Mouse (Mus musculus): ENCODE results near the gene Inpp4a. TPM values are rescaled to one million over a fixed set of nuclear protein-coding genes. Genes with fewer than 3 reads are reported as not detected.

Inpp4a gene
- polyA plus RNA-seq, 1 experiment from 2014 or later: 17.8 TPM

GRCm38 (mm10) chr1:37401687-37402086 lies 102.0 kb downstream of the Inpp4a start:
- 64% methylated on average over 4 of the region's 4 CpGs for WGBS
- no peaks in the 10 kb centered on the region; the same call in 1 of the 2 replicates for H3K36me3 ChIP-seq (ENCODE audit: control insufficient read depth, insufficient read depth, low read length)
- 0 out of 2 replicates have a peak, but pooled peaks have one; percentile 22 for ATAC-seq (ENCODE audit: low FRiP score, low TSS enrichment)

GRCm38 (mm10) chr1:37405137-37405536 lies 105.5 kb downstream of the Inpp4a start:
- H3K9me3 ChIP-seq (ENCODE audit: control insufficient read depth, low read length): no peaks in the 10 kb centered on the region
- no peak overlapping the region for H3K27ac ChIP-seq (ENCODE audit: low read depth, low read length)
- no peaks in the 10 kb centered on the region; the same call in 1 of the 2 replicates for H3K36me3 ChIP-seq (ENCODE audit: control insufficient read depth, insufficient read depth, low read length)
- WGBS: 92% methylated on average over 2 of the region's 2 CpGs
- H3K4me3 ChIP-seq (ENCODE audit: low read length): no peak overlapping the region
- no peak overlapping the region for H3K4me2 ChIP-seq (replicated peaks; ENCODE audit: low read depth, low read length)
- no peaks in the 10 kb centered on the region for H3K4me1 ChIP-seq (ENCODE audit: control insufficient read depth, insufficient read depth, low read length)
- ATAC-seq (ENCODE audit: low FRiP score, low TSS enrichment): no peak
- no peak overlapping the region for H3K9ac ChIP-seq (ENCODE audit: low read depth, low read length)
- H3K27me3 ChIP-seq (ENCODE audit: control insufficient read depth, insufficient read depth, low read length): no peaks in the 10 kb centered on the region

More at GRCm38 (mm10) chr1:37401687-37402086, 102.0 kb downstream of the Inpp4a start:
- Histone ChIP-seq H3K9me3 (ENCODE audit: control insufficient read depth, low read length) (no peaks in the 10 kb centered on the region), H3K27ac (ENCODE audit: low read depth, low read length) (no peak overlapping the region), H3K4me1 (ENCODE audit: control insufficient read depth, insufficient read depth, low read length) (peaks cover 8% of the 10 kb centered on the region; the same call in 1 of the 2 replicates), H3K4me2 (replicated peaks; ENCODE audit: low read depth, low read length) (no peak overlapping the region), H3K9ac (ENCODE audit: low read depth, low read length) (no peak overlapping the region), H3K4me3 (ENCODE audit: low read length) (no peak overlapping the region), H3K27me3 (ENCODE audit: control insufficient read depth, insufficient read depth, low read length) (no peaks in the 10 kb centered on the region)

- 94% methylated on average over 8 of the region's 8 CpGs for WGBS
- no peaks in the 10 kb centered on the region for H3K9me3 ChIP-seq (ENCODE audit: control insufficient read depth, low read length)
- no peak overlapping the region for H3K4me3 ChIP-seq (ENCODE audit: low read length)
- H3K27ac ChIP-seq (ENCODE audit: low read depth, low read length): no peak overlapping the region
- H3K36me3 ChIP-seq (ENCODE audit: control insufficient read depth, insufficient read depth, low read length): no peaks in the 10 kb centered on the region; the same call in 1 of the 2 replicates
- H3K4me1 ChIP-seq (ENCODE audit: control insufficient read depth, insufficient read depth, low read length): no peaks in the 10 kb centered on the region
- H3K4me2 ChIP-seq (replicated peaks; ENCODE audit: low read depth, low read length): no peak overlapping the region
- H3K9ac ChIP-seq (ENCODE audit: low read depth, low read length): no peak overlapping the region
- ATAC-seq (ENCODE audit: low FRiP score, low TSS enrichment): no peak
- no peaks in the 10 kb centered on the region for H3K27me3 ChIP-seq (ENCODE audit: control insufficient read depth, insufficient read depth, low read length)
Observed at GRCm38 (mm10) chr1:37407228-37407627, 107.6 kb downstream of the Inpp4a start.

DNA sequence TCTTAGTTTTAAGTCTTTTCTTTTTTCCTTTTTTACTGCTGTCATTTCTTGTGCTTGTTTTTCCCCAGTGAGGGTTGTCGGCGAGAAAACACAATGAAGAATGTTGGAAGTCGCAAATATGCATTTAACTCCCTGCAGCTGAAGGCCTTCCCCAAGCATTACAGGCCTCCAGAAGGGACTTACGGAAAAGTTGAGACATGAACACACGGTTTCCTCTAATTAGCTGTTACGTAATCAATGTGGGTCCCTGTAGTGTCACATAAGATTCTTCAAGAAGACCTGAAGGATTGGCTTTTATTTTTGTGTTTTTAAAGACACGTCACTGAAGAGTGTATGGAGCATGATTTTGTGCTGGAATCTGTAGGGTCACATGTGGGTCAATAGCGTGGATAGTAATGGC lies 108.4 kb downstream of the Inpp4a start:
- Histone ChIP-seq H3K9me3 (ENCODE audit: control insufficient read depth, low read length) (no peaks in the 10 kb centered on the region), H3K27me3 (ENCODE audit: control insufficient read depth, insufficient read depth, low read length) (no peaks in the 10 kb centered on the region)
- no peak for ATAC-seq (ENCODE audit: low FRiP score, low TSS enrichment)

GRCm38 (mm10) chr1:37408678-37409077 lies 109.0 kb downstream of the Inpp4a start:
- no peaks in the 10 kb centered on the region for H3K27me3 ChIP-seq (ENCODE audit: control insufficient read depth, insufficient read depth, low read length)
- ATAC-seq (ENCODE audit: low FRiP score, low TSS enrichment): no peak
- no peaks in the 10 kb centered on the region for H3K36me3 ChIP-seq (ENCODE audit: control insufficient read depth, insufficient read depth, low read length)
- WGBS: 84% methylated on average over 3 of the region's 3 CpGs
- H3K27ac ChIP-seq (ENCODE audit: low read depth, low read length): no peak overlapping the region
- no peaks in the 10 kb centered on the region for H3K9me3 ChIP-seq (ENCODE audit: control insufficient read depth, low read length)
- H3K4me3 ChIP-seq (ENCODE audit: low read length): no peak overlapping the region
- no peak overlapping the region for H3K9ac ChIP-seq (ENCODE audit: low read depth, low read length)
- H3K4me1 ChIP-seq (ENCODE audit: control insufficient read depth, insufficient read depth, low read length): no peaks in the 10 kb centered on the region
- H3K4me2 ChIP-seq (replicated peaks; ENCODE audit: low read depth, low read length): no peak overlapping the region

More for the DNA sequence above, 108.4 kb downstream of the Inpp4a start:
- Histone ChIP-seq H3K4me1 (ENCODE audit: control insufficient read depth, insufficient read depth, low read length) (no peaks in the 10 kb centered on the region), H3K4me3 (ENCODE audit: low read length) (no peak overlapping the region), H3K9ac (ENCODE audit: low read depth, low read length) (no peak overlapping the region), H3K36me3 (ENCODE audit: control insufficient read depth, insufficient read depth, low read length) (no peaks in the 10 kb centered on the region), H3K27ac (ENCODE audit: low read depth, low read length) (no peak overlapping the region), H3K4me2 (replicated peaks; ENCODE audit: low read depth, low read length) (no peak overlapping the region)
- 79% methylated on average over 8 of the region's 8 CpGs for WGBS

DNA sequence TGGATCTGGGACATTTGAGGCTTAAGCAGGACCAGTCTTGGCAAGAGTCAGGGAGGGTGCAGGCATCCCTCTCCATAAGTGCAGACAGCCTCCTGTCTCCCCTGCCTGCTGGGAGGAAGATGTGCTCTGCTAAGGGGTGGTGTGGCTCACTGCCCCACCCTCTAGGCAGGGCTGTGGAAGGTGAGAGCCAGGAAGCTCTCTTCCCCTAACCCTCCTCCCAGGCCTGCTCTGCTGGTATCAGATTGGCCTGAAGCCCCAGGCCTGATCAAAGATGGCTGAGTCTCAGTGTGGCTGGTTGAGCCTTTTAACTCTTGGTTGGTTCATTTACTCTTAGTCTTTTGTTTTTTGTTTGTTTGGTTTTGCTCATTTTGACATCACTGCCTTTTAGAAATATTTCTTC lies 110.0 kb downstream of the Inpp4a start:
- no peaks in the 10 kb centered on the region for H3K27me3 ChIP-seq (ENCODE audit: control insufficient read depth, insufficient read depth, low read length)
- no peak for ATAC-seq (ENCODE audit: low FRiP score, low TSS enrichment)
- no peak overlapping the region for H3K4me2 ChIP-seq (replicated peaks; ENCODE audit: low read depth, low read length)

GRCm38 (mm10) chr1:37415394-37415793 lies 115.7 kb downstream of the Inpp4a start:
- Histone ChIP-seq H3K4me1 (ENCODE audit: control insufficient read depth, insufficient read depth, low read length) (no peaks in the 10 kb centered on the region), H3K27ac (ENCODE audit: low read depth, low read length) (no peak overlapping the region), H3K9me3 (ENCODE audit: control insufficient read depth, low read length) (no peaks in the 10 kb centered on the region), H3K27me3 (ENCODE audit: control insufficient read depth, insufficient read depth, low read length) (no peaks in the 10 kb centered on the region), H3K4me2 (replicated peaks; ENCODE audit: low read depth, low read length) (no peak overlapping the region), H3K4me3 (ENCODE audit: low read length) (no peak overlapping the region), H3K36me3 (ENCODE audit: control insufficient read depth, insufficient read depth, low read length) (peaks cover 11% of the 10 kb centered on the region), H3K9ac (ENCODE audit: low read depth, low read length) (no peak overlapping the region)
- 88% methylated on average over 1 of the region's 1 CpGs for WGBS
- ATAC-seq (ENCODE audit: low FRiP score, low TSS enrichment): no peak

More for the DNA sequence above, 110.0 kb downstream of the Inpp4a start:
- no peak overlapping the region for H3K4me3 ChIP-seq (ENCODE audit: low read length)
- H3K9ac ChIP-seq (ENCODE audit: low read depth, low read length): no peak overlapping the region
- no peak overlapping the region for H3K27ac ChIP-seq (ENCODE audit: low read depth, low read length)
- no peaks in the 10 kb centered on the region for H3K4me1 ChIP-seq (ENCODE audit: control insufficient read depth, insufficient read depth, low read length)
- H3K9me3 ChIP-seq (ENCODE audit: control insufficient read depth, low read length): no peaks in the 10 kb centered on the region
- H3K36me3 ChIP-seq (ENCODE audit: control insufficient read depth, insufficient read depth, low read length): no peaks in the 10 kb centered on the region

DNA sequence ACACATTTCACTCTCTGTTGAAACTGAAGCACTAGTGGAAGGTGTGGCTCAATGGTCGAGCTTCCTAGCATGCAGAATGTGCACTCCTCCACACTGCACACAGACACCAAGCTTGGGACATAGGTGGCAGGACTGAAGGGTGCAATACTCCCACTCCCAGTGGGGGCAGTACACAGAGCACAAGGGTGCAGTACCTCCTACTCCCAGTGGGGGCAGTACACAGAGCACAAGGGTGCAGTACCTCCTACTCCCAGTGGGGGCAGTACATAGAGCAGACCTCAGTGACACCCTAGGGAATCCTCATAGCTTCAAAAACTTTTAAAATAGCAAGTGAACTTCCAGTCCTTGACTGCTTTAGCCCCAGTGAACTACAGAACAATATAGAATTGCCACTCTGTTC lies 119.8 kb downstream of the Inpp4a start:
- no peak for ATAC-seq (ENCODE audit: low FRiP score, low TSS enrichment)

DNA sequence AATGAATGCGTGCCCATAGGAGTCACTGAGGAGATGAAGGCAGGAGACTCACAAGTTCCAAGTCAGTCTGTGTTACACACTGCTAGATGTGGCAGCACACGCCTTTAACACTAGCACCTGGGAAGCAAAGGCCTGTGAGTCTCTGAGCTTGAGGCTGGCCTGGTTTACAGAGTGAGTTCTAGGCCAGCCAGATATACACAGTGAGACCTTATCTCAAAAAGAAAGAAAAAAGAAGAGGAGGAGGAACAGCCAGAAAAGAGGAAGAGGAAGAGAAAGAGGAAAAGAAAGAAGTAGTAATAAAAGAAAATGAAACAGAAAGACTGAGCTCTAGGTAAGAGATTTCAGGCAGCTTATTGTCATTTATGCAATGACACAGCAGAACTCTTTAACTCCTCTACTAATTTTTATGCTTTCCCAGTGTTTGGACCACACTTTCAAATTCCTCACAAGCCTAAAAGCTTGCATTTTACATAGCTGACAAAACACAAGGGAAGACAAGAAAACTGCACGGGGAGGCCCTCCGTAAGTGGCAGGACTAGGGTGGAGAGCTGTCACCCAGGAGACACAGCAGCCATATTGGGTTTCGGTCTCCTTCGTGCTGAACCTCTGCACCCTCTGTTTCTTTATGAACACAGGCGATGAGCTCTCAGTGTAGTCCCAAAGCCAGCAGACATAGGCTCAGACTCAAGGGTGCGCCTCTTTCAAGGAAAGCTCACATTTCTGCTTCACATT lies 127.6 kb downstream of the Inpp4a start:
- Histone ChIP-seq H3K4me1 (ENCODE audit: control insufficient read depth, insufficient read depth, low read length) (peaks cover 13% of the 10 kb centered on the region; the same call in 1 of the 2 replicates), H3K9ac (ENCODE audit: low read depth, low read length) (no peak overlapping the region), H3K4me3 (ENCODE audit: low read length) (no peak overlapping the region), H3K4me2 (replicated peaks; ENCODE audit: low read depth, low read length) (no peak overlapping the region), H3K36me3 (ENCODE audit: control insufficient read depth, insufficient read depth, low read length) (peaks cover 17% of the 10 kb centered on the region), H3K9me3 (ENCODE audit: control insufficient read depth, low read length) (peaks cover 4% of the 10 kb centered on the region; the same call in 1 of the 2 replicates), H3K27me3 (ENCODE audit: control insufficient read depth, insufficient read depth, low read length) (no peaks in the 10 kb centered on the region), H3K27ac (ENCODE audit: low read depth, low read length) (no peak overlapping the region)
- WGBS: 91% methylated on average over 8 of the region's 8 CpGs
- ATAC-seq (ENCODE audit: low FRiP score, low TSS enrichment): no peak

More for the DNA sequence above, 119.8 kb downstream of the Inpp4a start:
- 93% methylated on average over 1 of the region's 1 CpGs for WGBS
- H3K9me3 ChIP-seq (ENCODE audit: control insufficient read depth, low read length): peaks cover 4% of the 10 kb centered on the region; the same call in 1 of the 2 replicates
- no peak overlapping the region for H3K4me2 ChIP-seq (replicated peaks; ENCODE audit: low read depth, low read length)
- no peak overlapping the region for H3K4me3 ChIP-seq (ENCODE audit: low read length)
- peaks cover 16% of the 10 kb centered on the region for H3K36me3 ChIP-seq (ENCODE audit: control insufficient read depth, insufficient read depth, low read length)
- no peaks in the 10 kb centered on the region for H3K27me3 ChIP-seq (ENCODE audit: control insufficient read depth, insufficient read depth, low read length)
- no peak overlapping the region for H3K27ac ChIP-seq (ENCODE audit: low read depth, low read length)
- no peak overlapping the region for H3K9ac ChIP-seq (ENCODE audit: low read depth, low read length)
- no peaks in the 10 kb centered on the region for H3K4me1 ChIP-seq (ENCODE audit: control insufficient read depth, insufficient read depth, low read length)
